Mouse (Mus musculus) frontal cortex, postnatal 36 days (tissue): ENCODE measurements at regions not wholly inside any gene's neighbourhood (a gene's known extent, or its start where the extent isn't known, plus 50 kb on each side); places are given as distances from the start of the nearest gene placed in this dataset.
"Not testable (repeated sequence)": the region's sequence is repeated elsewhere in the genome, so short reads cannot be mapped to it uniquely, and the experiment has no call there.

Source experiments
- DNase-seq, 2 experiments: peaks; one replicate each; pipeline ENCODE4 v3.0.0; 2022; ENCODE audit warnings: low spot score in 2 of 2

DNA sequence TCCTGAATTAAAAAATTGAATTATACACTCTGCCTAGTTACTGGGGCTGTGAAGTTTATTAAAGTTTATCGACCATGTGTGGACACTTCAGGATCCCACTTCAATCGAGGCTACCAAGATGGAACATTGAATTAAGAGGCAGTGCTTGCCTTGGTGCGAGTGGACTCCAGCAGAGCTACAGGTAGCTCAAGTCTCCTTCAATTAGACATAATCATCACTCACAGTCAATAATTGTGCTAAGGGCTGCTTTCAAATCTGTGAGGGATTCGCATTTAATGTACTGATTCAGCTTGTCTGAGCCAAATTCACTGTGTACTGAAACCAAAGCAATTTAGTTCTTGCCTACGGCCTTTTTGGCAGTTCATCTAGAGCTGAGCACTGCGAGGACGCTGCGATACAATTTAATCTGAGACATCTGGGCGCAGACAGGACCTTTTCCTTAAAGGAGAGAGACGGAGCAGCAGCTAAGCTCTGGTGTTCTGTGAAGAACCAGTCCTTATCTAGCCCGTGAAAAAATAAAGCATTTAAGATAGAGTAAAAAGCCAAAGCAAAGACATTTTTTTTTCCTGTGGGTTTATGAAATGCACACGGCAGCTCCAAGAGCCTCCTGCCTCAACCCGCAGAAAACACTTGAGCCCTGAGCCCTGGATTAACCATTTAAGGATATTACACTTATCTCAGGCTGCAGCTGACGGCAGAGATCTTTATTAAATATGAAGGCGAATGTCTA, 220.8 kb upstream of the Irx1 start:
- DNase-seq = no peak

DNA sequence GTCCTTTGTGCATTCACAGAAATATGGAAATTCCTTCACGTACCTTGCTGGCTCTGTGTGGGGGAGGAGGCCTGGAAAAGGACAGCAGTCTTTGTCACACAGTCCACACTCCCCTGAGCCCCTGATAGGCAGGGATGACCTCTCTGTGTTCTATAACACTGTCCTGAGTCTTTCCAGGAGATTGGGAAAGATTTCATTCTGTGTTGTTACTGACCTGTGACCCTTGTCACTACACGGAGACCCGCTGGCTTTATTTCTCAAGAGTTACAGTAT, 221.3 kb upstream of the Irx1 start:
- DNase-seq = no peak

- no peak for DNase-seq
Observed at GRCm38 (mm10) chr13:72195881-72196280, 232.4 kb upstream of the Irx1 start.

DNA sequence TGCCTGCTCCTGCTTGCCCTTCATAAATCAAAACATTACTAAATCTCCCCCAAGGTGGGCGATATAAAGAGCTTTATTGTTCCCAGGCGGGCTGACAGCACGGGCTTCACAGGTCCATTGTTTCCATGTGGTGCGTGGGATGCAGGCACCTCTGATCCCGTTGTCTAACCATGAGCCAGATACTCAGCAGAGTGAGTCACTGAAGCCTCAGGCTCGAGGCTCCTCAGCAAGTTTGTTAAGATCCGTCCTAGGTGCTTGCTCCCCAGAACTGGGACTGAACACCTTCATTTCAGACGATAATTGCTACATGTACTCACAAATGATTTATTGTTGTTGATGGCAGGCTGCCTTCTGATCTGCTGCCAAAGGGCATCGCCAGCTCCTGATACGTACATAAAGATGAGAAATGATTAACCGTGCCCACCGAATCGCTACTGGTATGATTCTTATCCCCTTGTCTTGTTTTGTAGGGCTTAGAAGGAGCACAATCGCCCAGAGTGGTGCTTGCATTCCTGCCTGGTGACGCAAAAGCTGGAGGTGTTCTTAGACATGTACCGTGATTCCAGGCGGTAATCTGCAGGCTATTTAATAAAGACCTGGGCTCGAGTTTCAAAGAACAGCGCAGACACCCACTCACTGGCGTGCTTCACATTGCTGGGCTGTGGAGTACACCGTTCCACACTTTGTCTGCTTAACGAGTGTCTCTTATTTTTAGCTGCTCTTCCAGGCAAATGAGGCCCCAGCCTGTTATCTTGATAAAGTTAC, 235.0 kb upstream of the Irx1 start:
- DNase-seq = peak in 1 of 2 experiments; percentile 33

DNA sequence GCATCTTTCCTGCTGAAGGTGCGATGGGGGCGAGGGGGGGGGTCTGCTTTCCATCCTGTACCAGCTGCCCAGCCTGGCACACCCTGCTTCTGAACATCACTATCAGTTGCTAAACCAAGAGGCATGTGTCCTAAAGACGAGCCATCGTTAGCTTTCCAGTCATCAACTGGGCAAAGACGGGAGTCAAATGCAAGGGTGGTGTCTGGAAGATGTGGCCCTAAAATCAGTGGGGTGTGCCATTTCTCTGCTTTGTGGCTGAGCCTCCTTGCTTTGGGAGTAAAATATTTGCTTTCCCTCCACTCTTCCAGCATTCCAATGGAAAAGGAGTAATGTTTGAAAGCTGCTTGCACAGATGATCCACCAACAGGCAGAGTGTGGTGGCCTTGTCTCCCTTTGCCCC, 246.0 kb upstream of the Irx1 start:
- DNase-seq = no peak

- DNase-seq = no peak
Observed at GRCm38 (mm10) chr13:72209946-72210456, 246.5 kb upstream of the Irx1 start.

DNA sequence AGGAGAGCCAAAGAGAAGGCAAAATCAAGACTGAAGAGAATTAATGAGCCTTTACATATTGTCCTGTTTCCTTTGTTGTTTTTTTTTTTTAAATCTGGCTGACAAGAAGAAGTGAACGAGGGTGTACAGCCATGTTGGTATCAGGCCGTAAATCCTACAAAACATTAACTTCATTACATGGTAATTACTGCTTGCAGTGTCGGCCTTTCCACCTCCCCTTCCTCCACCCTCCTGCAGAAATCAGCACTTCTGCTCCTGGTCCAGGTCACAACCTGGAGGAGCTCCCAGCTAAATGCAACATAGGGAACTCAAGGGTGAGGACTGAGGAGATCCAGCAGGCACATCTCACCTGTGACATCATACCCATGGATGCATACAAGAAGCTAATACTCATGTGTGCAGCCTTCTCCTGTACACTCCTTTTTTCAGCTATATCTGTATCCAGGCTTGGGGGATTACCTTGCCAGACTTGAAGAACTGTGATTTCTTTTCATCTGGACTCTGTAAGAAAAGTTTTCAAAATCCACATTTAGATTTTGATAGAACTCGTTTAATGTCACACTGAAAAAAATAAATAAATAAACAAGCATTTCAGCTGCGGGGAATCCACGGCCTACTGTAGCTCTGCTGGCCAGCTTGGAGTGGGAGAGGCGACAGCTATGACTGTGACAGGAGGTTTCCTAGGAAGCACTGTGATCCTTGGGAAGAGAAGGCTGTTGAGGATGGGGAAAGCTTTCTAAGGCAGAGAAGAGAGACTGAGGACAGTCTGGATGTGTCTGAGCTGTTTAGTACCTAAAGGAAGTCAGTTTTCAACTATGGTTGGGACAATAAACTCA, 247.2 kb upstream of the Irx1 start:
- DNase-seq = peak; percentile 23 to 26

DNA sequence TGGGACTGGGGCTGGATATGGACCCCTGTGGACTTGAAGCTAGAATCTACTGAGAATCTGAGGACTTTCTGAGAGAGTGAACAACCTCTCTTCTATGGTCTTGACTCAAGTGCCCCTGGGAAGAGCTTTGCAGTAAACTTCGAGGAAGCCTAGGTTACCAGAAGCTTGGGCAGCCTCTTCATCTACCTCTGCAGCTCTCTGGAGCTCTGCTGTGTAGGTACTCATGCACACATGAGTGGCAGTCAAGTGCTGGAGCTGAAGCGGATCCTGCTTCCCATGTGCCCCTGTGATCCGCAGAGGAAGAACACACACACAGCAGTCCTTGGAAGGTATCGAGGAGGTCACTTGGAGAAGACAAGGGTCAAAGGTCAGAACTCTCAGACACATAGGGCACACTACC, 248.2 kb upstream of the Irx1 start:
- no peak for DNase-seq

DNA sequence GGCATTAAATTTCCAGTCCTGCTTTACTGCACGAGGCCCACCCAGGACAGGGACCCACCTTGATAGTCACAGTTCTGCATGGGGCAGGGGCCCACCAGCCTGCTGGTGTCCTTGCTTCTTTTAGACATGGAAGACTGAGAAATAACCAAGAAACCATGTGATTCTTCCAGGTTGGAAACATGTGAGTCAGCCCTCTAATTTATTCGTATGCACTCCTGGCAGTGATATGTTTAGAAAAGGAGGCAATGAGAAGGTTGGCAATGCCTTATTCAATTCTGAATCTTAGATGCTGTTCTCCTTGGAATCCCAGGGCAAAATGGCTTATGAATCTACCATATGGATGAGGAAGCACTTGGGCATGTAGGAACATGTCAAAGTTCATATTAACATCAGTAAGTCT, 249.2 kb upstream of the Irx1 start:
- peak; percentile 17 to 26 for DNase-seq

DNA sequence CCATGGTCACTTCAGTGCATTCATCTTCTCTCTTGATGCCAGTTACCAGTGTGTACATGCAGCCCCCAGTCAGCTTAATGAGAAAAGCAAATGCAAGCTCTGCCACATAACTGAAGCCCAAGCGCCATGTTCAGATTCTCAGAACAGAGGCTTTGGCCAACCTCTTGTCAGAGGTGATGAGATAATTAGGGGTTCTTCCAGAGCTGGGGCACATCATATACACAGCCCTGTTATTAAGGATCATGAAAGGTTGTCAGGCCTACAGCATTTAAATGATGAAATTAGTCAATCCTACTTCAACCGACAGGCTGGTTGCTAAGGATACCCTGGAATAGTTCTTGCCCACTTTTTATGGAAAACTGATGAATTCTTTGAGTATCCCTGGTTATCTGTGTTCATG, 255.8 kb upstream of the Irx1 start:
- no peak for DNase-seq

GRCm38 (mm10) chr13:72227102-72227501, 263.6 kb upstream of the Irx1 start:
- DNase-seq = no peak

DNA sequence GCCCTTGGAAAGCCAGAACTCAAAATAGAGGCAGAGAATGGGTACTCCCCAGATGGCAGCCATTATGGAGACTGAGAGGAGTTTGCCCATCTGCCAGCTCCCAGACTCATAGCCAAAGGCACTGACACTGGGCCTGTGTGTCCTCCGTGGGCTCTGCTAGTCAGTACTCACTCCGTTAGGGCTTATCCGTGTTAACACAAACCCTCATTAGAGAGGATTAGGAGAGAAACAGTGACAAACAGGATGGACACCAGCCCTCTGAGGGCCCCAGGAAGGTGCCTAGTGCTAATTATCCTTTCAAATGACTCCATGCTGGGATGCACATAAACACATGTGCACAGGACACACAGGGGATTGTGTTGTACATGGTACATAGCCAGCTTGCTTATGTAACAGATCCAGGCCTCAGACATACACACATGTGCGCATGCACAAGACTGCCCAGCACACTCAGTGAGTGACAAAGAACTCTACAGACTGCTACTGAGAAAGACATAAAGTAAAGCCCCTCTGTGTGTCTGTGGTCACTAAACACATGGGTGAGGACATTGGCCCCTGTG, 267.6 kb upstream of the Irx1 start:
- DNase-seq = no peak

- DNase-seq = no peak
Observed at GRCm38 (mm10) chr13:72232080-72232479, 268.6 kb upstream of the Irx1 start.

DNA sequence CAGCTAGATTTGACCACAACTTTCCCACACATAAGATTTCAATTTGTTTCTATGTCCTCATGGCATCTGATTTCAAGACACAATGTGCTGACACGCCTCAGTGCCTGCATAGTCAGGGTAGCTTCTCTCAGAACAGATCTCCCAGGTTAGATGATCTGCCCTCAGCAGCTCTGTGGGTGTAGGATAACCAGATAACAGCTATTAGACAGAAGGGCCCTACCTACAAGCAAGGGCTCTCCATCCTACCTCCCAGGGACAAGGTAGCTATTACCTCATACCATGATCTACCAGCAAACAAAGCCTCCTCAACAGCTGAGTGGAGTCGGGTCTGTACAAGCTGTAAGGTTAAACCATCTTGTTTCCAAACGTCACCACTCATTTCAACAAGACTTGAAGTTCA, 278.4 kb upstream of the Irx1 start:
- DNase-seq = no peak

DNA sequence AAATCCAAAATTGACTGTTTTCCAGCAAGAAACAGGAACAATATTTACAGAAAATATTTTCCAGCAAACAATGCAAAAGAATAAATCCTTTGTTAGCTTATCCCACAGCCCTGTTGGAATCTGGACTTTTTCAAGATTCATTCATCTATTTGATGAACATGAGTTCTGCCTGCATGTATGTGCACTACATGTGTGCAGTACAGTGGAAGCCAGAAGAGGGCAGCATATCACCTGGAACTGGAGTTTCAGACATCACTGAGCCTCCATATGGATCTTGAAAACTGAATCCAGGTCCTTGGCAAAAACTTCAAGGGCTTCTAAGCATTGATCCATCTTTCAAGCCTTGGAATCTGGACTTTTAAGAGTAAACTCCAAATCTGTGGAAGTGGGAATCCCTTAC, 286.9 kb upstream of the Irx1 start:
- no peak for DNase-seq

GRCm38 (mm10) chr13:72253242-72253641, 289.7 kb upstream of the Irx1 start:
- not testable (repeated sequence) for DNase-seq

DNA sequence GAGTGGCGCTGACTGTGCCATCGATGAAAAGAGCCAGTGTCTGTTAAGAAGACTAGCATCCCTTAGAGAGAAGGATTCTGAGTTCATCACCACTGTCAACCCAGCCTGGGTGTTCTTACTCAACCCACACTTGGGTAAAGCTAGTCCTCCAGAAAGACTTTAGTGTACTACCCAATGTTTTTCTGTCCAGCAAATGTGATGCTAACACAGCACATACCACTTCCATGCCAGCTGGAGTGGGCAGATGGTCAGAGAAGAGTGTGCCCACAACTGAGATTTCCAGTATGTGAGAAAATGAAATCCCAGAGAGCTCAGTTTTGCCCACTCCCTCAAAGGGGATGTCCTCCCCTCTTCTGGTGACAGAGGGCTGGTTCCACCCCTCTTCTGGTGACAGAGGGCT, 295.3 kb upstream of the Irx1 start:
- peak; percentile 6 to 17 for DNase-seq

DNA sequence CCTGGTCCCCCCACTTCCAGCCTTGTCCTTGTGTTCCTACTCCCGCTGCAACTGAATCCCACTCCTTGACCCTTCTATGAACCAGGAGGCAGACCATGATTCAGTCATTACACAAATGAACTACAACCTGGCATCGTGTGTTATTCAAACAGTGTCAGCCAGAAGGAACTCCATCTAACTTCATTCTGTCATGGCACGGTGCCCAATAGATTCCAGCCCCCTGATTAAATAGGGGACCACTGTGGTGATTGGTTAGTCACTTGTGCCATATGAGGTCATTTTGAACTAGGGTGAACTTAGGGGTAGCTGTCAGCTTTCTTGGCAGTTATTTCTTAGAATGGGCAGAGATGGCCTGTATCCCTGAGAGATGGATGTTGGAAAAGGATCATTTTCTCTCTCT, 300.9 kb upstream of the Irx1 start:
- DNase-seq = no peak

GRCm38 (mm10) chr13:72265116-72265515, 301.6 kb upstream of the Irx1 start:
- DNase-seq = no peak

GRCm38 (mm10) chr13:72265650-72266049, 302.1 kb upstream of the Irx1 start:
- DNase-seq = no peak

- DNase-seq = no peak
Observed at GRCm38 (mm10) chr13:72266174-72266768, 302.7 kb upstream of the Irx1 start.

GRCm38 (mm10) chr13:72280343-72280742, 316.8 kb upstream of the Irx1 start:
- no peak for DNase-seq
